Mouse (Mus musculus): ENCODE measurements around the gene Gcn1l1.
A peak's percentile ranks its signal among the peaks of the same experiment; 100 is the strongest.
"Not testable (repeated sequence)": the region's sequence is repeated elsewhere in the genome, so short reads cannot be mapped to it uniquely, and the experiment has no call there.

Gcn1l1 gene

DNA sequence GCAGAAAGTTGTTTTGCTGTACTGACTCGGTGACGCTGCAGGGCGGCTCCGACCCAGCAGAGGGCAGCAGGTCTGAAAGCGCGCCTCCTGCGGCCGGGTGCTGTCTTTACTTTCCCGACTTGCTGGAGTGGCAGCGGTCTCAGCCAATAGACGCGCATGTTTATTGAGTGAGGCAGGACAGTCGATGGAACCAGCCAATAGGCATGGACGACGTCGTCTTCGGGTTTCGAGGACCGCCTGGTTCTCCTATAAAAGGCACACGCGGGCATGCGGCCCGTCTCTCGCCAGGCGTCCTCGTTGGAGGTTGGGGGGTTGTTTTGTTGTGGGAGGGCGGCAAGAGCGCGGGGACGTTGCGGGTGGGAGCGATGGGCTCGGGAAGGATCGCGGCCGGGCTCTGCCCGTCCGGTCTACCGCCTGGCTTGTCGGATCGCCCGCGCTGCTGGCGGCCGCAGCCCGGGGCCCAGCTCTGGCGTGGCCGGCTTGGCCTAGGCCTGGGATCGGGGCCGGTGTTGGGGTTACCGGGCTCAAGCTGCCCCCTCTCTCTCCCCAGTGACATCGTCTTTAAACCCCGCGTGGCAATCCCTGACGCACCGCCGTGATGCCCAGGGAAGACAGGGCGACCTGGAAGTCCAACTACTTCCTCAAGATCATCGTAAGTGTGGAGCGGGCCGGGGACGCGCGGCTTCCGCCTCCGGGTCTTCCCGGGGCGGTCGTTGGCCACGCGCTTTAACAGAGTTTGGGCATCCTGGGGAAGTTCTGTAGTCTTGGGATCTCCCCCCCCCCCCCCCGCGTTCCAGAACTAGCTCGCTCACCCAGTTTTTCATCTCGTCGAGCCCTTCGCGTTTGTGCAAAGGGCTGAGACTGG is 5.6 kb upstream of the Gcn1l1 start, which contains the start of gene Rplp0:
Gene Rplp0 (plus strand): TSS at position 231 of the 865 bp plus-strand sequence.
- DNase-seq (ENCODE audit: low spot score in 2 of 2), result peak; percentile 100

DNA sequence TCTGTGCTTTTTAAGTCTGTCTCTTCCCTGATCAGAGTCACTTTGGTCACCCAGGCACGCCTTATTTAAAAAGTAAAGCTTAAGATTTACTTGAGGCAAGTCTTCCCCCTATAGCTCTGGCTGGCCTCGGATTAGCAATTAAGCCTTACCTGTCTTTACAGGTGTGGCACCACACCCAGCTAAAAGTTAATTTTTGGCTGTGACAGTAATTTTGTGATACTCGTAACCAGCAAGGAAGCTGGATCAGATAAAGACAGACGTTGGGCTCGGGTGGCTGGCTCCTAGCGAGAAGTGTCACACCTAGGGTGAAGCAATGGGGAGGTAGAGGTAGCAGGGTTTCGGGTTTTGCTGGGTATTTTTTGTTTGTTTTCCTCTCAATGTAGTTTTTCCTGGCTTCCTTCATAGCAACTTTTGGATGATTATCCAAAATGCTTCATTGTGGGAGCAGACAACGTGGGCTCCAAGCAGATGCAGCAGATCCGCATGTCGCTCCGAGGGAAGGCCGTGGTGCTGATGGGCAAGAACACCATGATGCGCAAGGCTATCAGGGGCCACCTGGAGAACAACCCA is 4.6 kb upstream of the Gcn1l1 start:
- no peak for DNase-seq (ENCODE audit: low spot score in 2 of 2)

DNA sequence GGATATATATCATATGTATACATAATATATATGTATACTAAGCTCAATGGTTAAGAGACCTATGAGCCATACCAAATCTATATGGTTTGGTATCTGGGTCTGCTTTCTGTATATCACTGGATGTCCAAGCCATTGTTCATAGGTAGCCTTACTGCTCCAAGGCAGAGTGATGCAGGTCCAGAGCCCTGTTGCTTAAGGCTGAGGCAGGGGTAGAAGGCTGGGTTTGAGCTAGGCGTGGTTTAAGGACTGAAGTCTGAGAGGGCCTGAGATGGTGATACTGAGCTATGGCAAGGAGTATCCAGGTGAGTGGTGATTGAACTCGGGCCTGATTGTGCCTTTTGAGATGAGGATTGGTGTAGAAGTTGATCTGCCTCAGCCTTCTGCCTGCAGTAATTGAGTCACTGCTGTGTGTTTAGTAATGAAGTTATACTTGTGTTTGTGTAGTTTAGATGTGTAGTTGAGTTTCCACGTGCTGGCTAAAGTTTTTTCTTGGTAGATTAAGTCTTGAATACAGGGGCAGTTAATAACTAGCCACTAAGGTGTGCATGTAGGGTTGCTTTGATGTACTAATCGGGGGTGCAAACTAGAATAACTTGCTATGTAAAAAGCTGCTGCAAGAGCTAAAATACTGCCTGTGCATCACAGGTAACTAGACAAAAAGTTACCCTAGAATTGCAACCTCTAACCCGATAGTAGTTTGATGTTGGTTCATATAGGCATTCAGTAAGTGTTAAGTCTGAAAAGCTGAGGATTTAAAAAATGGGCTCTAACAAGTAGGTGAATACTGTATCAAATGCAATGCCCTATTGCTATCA is 1.1 kb upstream of the Gcn1l1 start:
- DNase-seq (ENCODE audit: low spot score in 2 of 2), result no peak

DNA sequence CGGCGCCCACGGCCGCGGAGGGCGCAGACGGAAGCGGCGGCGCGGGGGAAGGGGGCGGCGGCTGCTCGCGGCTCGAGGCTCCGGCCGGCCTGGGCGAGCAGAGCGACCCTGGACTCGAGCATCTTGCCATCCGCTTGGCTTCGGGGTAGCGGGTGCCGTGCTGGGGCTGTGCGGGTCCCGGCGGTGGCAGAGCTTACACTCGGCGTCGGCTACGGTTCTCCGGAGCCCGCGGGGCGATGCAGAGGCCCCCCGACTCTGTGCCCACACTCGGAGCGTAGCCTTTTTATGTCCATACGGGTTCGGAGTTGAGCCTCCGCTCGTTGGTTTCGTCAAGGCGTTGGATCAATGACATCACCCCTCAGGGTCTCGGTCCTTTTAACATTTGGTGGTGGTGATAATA is 349 bp downstream of the Gcn1l1 start:
- DNase-seq (ENCODE audit: low spot score in 2 of 2), result peak in 1 of 2 experiments; percentile 17

DNA sequence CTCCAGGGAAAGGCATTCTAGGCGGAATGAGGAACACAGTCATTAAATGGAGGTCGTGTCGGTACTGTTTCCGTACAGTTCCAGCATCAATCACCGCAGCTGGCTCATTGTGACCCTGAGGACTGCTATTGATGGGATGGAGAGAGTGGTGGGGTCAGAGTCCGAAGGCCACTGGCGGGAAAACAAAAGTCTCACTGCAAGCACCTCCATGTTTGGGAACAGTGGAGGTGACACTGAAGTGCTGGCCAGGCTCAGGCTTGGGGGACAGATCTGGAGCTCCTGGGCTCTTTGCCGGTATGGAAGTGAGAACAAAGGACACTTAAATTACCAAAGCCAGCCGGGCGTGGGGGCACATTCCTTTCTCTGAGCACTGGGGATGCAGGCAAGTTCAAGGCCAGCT is 3.6 kb downstream of the Gcn1l1 start:
- DNase-seq (ENCODE audit: low spot score in 2 of 2), result no peak

DNA sequence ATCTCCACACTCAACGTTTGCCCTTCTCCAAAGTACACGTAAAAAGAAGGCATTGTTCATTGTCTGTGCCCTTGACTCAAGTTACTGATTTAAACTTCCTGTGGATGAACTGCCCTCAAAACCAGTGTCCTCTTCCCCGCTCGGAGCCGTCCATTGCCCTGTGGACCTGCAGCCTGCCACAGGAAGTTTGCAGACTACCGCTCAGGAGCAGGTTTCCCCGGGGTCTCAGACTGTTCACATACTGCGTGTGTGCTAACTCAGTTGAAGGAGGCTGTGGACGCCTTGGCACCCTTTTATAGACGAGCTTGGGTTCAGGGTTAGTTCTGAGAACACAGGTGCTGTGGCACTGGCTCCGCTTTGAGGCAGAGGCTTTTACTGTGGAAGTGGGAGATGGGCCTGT is 4.3 kb downstream of the Gcn1l1 start:
- no peak for DNase-seq (ENCODE audit: low spot score in 2 of 2)

DNA sequence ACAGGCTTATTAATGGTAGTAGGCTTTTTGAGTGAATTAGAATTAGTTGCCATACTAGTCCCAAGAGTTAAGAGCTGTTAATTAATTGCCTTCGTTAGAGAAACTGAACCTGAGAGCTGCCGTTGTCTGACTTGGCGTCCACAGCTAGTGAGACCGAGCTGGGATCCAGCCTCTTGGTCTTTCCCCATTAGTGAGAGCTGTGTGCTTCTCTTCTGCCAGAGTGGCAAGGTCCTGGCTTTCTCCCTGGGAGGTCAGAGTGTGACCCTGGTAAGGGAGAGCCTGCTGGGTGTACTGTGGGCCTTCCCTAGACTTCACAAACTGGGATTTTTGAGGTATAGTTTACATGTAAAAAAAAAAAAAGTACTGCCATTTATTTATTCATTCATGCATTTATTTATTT is 4.7 kb downstream of the Gcn1l1 start:
- DNase-seq (ENCODE audit: low spot score in 2 of 2), result no peak

DNA sequence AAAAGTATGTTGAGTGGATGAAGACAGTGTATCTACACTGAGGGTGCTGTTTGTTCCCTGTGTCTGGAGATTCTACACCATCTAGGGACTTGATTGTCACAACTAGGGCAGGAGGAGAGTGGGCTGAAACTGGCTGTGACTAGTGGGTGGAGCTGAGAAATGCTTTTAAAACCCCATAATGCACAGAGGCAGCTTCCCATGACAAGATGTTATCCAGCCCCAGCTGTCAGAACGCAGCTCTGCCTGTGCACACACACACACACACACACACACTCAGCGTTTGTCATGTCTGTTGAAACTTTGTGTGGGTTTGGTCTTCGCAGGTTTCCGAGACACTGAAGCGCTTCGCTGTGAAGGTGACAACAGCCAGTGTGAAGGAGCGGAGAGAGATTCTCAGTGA is 6.0 kb downstream of the Gcn1l1 start:
- peak; percentile 70 to 86 for DNase-seq (ENCODE audit: low spot score in 2 of 2)

DNA sequence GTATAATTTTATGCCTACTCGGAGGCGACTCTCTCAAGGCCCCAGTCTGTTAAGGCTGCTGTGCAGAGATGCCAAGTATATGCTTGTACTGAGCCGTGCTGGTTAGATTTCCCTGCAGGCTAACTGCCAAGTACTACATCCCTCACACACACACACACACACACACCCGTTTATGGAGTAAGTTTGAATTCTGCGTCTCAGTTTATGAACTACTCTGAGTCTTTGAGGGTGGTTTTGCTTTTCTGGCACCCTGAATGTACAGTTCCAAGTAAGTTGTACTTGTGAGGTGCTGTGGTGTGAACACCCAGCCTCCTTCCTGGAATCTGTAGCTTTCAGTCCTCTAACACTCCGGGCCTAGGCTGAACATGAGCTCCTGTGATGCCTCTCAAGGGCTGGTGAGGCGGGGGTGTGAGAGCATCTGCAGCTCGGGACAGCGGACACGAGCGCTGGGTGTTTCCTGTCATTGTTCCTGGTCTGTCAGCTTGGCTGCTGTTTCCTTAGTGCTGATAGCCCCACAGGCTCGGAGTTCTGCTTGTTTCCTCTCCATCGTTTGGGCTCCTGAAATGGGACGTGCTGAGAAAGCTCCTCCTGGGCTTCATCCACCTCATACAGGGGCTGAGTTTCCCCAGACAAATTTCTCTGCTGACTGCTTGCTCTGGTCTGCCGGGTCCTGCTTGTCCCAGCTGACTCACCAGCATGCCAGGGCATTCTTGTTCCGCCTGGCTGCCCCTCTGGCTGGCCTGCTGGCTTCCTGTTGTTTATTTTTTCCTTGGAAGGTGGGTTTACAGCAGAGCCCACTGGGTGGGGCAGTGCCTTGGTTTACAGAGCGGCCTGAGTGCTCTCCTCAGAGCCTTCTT is 7.9 kb downstream of the Gcn1l1 start:
- peak in 1 of 2 experiments; percentile 62 for DNase-seq (ENCODE audit: low spot score in 2 of 2)

DNA sequence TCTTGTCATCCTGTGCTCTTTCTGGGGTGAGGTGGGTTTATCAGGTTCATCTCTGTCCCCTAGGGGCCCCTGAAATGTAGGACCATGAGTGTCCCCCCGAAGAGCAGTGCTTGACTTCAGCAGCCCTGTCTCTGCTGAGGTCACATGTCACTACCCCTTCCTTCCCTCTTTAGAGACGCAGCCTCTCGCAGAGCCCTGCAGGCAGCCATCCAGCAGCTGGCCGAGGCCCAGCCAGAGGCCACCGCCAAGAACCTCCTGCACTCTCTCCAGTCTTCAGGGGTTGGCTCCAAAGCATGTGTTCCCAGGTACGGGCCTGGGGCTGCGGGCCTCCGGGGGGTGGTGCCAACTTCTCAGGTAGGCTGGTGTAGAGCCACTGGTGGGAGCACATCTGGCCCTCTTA is 9.9 kb downstream of the Gcn1l1 start:
- peak in 1 of 2 experiments; percentile 24 for DNase-seq (ENCODE audit: low spot score in 2 of 2)

DNA sequence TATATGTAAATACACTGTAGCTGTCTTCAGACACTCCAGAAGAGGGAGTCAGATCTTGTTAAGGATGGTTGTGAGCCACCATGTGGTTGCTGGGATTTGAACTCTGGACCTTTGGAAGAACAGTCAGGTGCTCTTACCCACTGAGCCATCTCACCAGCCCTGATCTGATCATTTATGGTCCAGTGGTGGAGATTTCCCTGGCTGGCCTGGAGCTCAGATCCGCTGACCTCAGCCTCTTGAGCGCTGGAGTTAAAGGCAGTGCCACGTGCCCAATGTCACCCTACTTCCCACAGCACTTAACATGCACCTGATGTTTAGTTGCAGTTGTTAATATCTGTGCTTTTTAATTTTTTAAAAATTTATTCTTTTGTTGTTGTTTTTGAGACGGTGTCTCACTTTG is 12.6 kb downstream of the Gcn1l1 start:
- DNase-seq (ENCODE audit: low spot score in 2 of 2), result not testable (repeated sequence)

DNA sequence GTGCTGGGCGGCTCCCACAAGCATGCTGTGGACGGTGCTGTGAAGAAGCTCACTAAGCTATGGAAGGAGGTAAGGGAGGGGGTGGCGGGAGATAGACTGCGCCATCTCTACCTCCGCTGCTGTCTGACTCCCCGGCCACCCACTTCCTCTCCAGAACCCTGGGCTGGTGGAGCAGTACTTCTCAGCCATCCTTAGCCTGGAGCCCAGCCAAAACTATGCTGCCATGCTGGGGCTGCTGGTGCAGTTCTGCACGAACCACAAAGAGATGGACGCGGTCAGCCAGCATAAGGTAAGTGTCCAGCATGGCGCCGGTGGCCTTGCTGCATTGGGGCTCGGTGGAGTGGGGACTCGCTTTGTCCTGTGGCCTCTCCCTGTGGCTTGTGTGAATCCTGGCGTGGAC is 13.9 kb downstream of the Gcn1l1 start:
- DNase-seq (ENCODE audit: low spot score in 2 of 2), result no peak

DNA sequence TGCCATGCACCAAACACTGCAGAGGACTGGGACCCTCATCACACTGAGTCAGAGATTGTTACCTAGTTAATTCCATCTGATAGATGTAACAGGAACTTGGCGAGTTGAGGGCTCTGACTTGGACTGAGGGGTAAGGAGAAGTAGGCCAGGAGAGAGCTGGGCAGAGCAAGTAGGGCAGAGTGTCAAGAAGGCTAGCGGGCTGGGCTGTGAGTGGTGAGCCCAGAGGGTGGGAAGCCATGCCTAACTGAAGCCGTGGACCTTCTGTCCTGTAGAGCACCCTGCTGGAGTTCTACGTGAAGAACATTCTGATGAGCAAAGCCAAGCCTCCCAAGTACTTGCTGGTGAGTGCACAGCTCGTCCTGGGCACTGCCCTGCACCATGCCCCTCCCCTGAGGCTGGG is 14.3 kb downstream of the Gcn1l1 start:
- no peak for DNase-seq (ENCODE audit: low spot score in 2 of 2)

DNA sequence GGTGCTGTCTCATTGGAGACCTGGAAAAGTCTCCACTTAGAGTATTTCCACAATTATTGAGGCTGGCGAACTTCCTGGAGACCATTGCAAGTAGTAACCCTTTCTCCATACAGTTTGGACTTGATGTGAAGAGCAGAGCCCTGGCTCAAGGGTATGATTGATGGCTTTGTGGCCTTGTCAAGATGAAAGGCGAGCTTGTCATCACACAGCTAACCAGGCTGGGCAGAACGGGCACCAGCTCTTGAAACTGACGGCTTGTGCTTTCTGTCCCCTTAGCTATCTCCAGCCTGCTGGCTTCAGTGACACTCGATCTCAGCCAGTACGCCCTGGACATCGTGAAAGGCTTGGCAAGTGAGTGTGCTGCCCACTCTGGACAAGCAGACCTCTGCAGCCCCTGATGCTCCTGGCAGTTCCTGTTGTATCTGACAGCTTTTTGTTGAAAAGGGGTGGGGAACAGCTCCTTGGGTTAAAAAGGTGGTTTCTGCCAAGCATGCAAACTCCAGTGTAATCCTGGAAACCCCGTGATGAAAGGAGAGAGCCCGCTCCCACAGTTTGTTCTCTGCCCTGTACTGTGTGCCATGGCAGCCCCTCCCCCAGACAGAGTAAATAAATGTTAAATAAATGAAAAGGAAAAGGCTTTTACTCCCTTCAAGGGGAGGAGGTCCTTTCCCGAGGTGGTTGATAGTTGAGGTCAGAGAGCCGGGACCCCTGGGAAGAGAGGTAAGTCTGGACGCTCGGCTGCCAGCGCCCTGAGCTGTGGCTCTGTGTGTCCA is 15.4 kb downstream of the Gcn1l1 start:
- DNase-seq (ENCODE audit: low spot score in 2 of 2), result no peak

DNA sequence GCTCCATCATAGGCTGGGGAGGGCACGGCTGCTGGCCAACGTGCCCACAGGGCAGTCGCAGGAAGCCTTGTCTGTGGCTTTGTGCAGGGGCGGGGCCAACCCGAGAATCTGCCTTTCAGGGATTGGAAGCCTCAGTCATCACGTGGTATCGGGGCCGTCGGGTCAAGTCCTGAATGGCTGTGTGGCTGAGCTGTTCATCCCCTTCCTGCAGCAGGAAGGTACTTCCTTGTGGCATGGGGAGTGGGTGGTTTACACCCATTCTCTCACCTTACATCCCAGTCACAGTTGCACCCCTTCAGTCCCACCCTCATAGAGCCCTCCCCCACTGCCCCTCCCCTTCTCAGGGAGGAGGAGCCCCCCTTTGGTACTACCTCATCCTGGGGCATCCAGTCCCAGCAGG is 16.6 kb downstream of the Gcn1l1 start:
- no peak for DNase-seq (ENCODE audit: low spot score in 2 of 2)

DNA sequence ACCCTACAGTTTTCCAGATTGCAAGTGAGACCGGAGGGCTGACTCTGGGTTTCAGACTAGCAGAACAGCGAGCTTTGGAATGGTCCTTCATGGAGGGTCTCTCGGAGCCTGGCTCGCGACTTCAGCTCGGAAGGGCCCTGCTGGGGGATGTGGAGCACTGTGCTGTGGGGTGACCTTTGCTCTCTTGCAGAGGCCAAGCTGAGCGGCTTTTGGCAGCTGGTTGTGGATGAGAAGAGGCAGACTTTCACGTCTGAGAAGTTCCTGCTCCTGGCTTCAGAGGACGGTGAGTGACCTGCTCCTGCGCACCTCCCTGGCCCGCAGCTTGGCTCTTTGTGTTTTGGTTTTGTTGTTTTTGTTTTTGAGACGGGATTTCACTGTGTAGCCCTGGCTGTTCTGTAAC is 20.6 kb downstream of the Gcn1l1 start:
- no peak for DNase-seq (ENCODE audit: low spot score in 2 of 2)

DNA sequence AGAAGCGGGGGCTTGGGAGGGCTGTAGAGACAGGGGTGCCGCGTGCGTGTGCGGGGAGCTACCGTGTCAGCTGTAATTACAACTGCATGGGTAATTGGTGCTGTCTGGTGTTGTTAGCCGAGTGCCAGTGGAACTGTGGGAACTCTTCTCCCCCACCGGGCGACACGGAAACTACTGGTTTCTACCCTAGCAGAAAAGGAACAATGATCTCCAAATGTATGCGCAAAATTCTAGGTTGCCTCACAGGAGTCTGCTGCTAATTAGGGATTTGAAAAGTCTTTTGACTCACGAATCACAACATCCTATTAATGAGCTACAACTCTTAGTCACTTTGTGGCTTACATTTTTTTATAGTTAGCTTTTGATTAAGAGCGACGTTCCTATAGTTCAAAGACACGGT is 21.1 kb downstream of the Gcn1l1 start:
- DNase-seq (ENCODE audit: low spot score in 2 of 2), result no peak

DNA sequence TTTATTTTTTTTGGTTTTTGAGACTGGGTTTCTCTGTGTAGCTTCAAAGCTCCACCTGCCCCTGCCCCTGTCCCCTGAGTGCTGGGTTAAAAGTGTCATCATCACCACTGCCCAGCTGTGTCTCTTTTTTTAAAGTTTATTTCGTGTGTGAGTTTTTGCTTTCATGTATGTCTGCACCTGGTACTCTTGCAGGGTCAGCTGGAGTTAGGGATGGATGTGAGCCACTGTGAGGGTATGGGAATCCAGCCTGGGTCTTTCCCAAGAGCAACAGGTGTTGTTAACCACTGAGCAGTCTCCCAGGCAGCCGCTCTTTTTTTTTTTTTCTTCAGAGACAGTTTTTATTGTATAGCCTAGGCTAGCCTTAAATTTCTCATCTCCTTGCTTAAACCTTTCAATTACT is 21.7 kb downstream of the Gcn1l1 start:
- DNase-seq (ENCODE audit: low spot score in 2 of 2), result no peak

DNA sequence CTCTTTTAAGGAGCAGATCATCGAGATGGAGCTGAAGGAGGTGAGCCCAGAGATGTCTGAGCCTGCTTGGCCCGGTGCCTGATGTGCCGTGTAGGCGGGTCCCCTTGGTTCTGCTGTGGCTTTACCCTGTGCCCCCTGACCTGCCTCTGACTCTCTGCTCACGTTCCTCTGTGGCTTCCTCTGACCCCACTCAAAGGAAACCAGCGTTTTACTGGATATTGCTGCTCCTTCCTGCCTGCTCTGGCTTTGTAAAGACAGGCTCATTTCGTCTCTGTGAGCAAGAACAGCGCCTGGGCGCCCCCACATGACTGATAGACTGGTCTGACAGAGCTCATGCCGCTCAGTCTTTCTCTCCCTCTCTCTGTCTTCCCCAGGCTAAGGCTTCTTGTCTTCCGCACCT is 26.0 kb downstream of the Gcn1l1 start:
- no peak for DNase-seq (ENCODE audit: low spot score in 2 of 2)

DNA sequence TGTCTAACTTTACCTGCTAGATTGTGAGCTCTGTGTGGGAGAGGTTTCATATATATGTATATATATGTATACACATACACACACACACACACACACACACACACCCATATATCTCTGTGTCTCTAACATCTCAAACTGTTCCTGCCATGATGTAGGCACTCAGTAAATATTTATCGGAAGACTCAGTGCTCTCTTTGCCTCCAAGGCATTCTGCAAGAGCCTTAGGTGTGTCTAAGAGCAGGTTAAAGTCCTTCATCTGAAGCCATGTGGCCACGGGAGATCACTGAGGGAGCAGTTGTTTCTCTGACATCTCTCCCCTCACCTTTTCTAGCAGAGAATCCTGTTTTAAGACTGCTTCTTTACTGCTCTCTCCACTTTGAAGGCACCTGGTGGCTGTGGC is 26.5 kb downstream of the Gcn1l1 start:
- no peak for DNase-seq (ENCODE audit: low spot score in 2 of 2)

DNA sequence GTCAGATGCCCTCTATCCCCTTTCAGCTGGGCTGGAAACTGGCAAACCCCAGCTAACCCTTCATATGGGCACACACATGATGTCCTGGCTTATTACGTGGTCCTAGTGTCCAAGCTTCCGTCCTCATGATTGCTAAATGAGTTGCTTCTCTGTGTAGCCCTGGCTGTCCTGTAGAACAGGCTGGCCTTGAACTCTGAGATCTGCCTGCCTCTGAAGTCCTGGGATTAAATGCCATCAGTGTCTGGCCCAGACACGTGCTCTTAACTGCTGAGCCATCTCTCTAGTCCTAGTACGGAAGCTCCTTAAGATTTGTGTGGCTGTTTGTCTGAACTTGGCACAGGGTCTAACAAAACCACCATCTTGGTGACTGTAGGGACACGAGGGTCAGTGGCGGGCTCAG is 38.5 kb downstream of the Gcn1l1 start:
- DNase-seq (ENCODE audit: low spot score in 2 of 2), result no peak

Measured in frontal cortex, postnatal 36 days (tissue).